Mouse (Mus musculus) spleen, postnatal 4 days (tissue): Measurements from ENCODE around the gene Map1lc3a.

ENCODE experiments used
- DNase-seq, 2 experiments: peaks; one replicate each; pipeline ENCODE4 v3.0.0; 2022; ENCODE audit warnings: low spot score in 2 of 2

The Map1lc3a gene

DNA sequence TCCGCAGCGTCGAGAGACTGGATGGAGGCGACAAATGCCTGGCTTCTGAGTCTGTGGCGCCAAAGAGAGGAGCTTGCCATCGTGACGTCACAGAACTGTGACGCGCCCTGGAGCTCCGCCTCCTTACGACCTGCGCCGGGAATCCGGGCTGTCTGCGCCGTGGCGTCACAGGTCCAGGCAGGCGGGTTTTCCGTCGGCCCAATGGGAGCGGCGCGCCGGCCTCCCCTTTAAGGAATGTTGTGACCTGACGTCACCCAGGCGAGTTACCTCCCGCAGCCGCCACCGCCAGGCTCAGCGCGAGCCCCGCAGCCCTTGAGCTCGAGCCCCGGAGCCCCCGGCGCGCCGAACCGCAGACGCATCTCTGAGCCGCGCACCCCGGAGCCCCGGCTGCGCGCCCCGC is at the start of gene Map1lc3a:
Gene Map1lc3a (plus strand): TSS at position 103 of the 400 bp plus-strand sequence.
- peak; percentile 91 to 95 for DNase-seq

DNA sequence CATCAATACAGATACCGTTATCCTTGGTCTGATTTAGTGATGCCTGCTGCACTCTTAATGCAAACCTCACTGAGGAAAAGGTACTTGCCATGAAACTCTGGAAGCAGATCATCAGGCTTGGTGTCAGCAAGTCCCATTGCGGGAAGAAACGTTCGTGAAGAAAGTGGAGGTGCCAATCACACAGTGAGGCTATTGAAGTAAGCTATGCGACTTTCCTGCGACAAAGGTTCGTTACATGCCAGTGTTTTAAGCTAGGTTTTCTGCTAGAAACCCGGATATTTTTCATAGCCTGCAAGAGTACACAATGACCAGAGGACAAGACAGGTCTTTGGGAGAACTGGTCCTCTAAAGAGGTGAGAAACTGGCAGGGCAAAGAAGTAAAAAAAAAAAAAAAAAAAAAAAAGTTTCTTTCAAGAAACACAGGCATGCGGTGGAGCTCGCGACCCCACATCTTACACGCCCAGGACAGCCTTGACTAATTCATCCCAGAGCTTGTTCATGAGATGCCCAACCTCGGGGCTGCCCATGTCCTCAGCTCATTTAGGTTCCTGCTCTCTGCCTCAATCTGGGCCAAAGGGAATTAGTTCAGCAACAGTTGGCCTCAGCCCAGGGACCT is 40.2 kb upstream of the Map1lc3a start:
- DNase-seq = no peak

DNA sequence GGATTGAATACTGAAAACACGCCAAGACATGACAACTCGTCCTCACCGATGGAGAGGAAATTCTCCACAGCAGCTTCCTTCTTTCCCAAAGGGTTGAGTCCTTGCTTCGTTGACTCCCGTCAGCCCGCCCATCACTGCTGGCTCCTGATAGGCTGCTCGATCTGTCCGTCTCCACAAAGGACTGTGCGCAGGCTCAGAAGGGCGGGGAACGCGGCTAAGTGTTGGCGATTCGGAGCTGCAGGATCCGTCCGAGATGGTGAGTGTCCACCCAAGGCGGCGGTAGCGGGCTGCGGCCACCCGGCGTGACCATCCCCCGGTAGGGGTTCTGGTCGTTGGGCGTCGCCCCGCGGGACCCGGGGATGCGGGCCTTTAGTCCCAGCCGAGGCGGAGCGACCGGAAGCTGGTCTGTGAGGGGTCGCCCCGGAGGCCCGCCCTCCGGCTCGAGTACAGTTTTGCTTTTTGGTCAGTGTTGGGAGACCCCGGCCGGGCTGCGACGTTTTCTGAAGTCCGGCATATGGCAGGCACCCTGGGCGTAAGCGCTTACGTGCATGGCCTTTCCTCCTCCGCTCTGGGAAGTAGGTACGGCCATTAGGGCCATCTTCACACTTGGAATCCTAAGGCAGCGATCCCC is 39.6 kb upstream of the Map1lc3a start, which contains the start of gene Dynlrb1:
Gene Dynlrb1 (plus strand): TSS at position 172 of the 631 bp plus-strand sequence.
- peak; percentile 97 to 99 for DNase-seq

DNA sequence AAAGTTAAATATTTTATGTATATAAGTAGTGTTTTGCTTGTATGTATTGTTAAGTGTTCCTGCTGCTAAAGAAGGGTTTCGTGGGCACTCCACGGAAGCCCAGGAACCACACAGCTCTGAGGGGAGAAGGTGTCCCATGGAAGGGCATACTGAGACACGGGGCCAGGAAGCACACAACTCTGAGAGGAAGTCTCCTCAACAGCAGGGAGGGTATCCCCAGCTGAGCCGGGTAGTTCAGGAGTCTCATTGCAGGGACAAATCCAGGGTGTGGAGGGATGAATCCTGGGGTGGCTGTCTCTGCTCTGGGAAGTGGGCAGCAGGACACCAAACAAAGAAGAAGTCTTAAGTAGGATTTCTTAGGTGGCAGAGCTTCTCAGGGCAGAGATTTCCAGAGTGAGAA is 38.8 kb upstream of the Map1lc3a start:
- DNase-seq = no peak

DNA sequence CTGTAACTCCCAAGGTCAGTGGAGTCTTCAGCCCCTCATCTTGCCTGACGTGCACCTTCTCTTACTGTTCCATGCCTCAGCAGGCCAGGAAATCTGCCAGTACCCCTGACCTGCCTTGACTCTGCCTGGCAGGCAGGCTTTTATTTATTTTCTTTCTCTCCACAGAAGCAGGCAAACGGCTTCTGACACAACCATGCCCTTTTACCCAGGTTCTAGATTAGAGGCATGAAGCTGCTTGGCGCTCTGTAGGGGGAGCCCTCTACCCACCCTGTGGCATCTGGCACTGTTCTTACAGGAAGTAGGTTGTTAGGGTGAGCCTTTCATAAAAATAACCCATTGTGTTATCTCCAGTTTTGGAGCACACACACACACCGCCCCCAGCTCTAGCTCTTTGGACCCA is 35.2 kb upstream of the Map1lc3a start:
- no peak for DNase-seq

DNA sequence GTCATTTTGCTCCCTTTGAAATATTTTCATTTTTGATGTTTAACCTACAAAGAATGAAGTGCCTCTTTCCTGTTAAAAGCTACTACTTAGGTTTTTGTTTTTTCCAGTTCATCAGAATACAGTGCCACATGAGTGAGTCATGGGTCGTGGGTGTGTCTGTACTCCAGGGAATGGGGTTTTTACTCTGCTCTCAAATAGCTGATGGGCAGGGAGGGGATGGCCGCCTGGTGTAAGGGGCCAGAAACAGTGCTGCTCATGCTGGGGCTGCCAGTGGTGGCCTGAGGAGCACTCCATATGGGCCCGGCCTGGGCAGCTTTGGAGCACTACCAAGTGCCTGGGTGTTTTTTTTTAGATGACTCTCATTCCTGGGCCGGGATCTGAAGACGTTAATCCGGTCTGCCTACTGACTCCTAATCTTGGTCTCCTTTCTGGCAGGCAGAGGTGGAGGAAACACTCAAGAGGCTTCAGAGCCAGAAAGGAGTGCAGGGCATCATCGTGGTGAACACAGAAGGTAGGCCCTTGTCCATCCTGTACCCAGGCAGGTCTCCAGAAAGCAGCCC is 33.7 kb upstream of the Map1lc3a start:
- no peak for DNase-seq

DNA sequence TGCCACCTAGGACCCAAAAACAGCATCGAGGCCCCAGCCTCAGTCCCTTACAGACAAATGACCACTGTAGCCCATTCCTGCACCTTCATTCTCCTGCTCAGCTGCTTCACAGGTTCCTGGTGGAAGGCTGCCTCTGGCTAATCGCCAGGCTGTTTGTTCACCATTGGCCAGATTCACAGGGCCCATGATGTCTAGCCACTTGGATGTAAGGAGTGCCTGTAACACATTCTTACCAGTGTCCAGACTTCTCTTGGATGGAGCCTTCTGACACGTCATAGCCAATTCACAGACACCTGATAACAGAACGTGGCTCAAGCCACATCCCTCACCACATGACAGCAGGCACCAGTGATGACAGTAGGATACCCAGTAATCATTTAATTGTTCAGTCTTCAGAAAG is 29.9 kb upstream of the Map1lc3a start:
- DNase-seq = no peak

DNA sequence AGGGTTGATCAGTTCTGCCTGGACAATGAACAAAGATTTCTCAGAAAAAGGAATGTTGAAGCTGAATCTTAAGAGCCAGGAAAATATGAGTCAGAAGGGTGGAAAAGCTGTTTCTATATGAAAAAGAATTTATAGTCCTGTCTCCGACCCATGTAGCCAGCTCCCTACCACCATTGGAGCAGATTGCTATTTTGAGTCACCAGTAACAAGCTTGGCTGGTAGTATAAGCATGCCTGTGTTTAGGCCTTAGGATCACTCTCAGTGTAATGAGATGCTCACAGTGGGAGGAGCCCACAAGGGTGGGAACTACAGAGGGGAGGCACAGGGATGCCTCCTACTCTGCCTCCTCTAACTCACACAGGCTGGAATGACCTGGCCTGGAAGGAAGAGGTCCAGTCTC is 27.9 kb upstream of the Map1lc3a start:
- no peak for DNase-seq

DNA sequence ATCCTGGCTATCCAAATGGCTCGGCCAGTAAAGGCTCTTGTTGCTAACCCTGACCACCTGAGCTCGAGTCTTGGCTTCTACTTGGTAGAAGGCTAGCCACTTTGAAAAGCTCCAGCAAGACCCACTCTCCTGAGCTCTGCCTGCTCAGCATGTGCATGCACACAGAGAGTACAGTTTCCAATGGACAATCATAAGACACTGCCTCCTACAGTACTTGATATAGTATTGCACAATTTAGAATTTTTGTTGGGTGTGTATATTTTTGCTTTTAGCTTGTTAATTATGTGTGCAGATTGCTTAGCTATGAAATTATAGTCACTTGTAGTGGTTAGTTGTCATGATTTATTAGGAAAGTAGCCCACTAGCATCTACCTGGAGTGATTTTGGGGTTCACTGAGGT is 27.4 kb upstream of the Map1lc3a start:
- no peak for DNase-seq

DNA sequence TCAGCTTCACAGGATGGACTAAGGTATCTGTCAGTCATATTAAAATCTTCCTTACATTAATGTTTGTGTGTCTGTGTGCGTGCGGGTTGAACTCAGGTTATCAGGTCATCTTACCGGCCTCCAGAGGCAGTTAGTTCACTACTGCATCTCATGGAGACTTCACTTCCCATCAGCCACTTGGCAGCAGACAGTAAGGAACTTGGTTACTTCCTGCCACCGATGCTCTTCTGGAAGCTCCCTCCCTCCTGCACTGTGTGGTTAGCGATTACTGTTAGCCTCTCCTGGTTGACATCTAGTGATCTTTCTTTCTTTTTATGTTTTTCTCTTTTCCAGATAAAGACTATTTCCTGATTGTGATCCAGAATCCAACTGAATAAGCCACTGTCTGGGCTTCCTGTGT is 26.5 kb upstream of the Map1lc3a start:
- DNase-seq = no peak

DNA sequence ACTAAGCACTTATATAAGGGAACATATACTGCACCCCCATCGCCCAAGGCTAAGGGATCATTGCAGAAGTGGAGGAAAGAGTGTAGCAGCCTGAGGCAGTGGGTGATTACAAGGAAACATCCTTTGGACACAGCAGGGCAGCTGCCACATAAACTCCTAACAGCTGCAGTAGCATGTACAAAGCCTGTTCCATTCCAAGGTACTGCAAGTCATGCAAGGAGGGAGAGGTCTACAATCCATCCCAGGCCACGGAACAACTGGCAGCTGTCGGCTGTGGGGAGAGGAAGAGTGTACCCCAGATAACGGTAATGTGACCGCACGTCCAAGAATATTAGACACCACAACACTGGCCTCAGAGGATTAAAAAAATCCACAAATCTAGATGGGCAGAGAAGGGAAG is 10.6 kb upstream of the Map1lc3a start:
- DNase-seq = no peak

DNA sequence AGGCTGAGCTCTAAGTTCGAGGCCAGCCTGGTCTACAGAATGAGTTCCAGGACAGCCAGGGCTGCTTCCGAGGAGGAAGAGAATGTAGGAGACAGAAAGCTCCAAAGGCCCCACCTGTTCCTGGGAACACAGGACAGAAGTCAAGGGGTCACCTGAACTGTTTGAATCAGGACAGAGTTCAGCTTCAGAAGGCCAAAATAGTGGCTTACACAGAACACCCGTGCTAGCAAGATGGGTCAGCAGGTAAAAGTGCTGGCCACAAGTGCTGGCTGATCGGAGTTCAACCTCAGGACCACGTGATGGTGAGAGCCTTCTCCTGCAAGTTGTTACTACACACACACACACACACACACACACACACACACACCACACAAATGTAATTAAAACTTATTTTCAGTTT is 9.2 kb upstream of the Map1lc3a start:
- no peak for DNase-seq

DNA sequence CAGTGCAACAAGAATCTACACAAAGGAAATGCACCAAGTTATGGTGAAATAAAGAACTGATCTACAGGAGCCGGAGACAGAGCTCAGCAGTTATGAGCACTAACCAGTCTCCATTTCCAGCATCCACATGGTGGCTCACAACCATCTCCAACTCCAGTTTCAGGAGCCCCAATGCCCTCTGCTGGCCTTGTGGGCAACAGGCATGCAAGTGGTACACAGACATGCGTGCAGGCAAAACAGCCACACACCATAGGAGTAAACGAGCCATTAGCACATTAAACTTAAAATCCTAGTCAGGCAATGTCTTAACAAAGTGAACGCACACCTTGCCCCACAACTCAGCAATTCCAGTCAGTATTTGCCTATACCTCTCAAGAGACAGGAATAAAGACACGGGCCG is 4.1 kb upstream of the Map1lc3a start:
- no peak for DNase-seq

DNA sequence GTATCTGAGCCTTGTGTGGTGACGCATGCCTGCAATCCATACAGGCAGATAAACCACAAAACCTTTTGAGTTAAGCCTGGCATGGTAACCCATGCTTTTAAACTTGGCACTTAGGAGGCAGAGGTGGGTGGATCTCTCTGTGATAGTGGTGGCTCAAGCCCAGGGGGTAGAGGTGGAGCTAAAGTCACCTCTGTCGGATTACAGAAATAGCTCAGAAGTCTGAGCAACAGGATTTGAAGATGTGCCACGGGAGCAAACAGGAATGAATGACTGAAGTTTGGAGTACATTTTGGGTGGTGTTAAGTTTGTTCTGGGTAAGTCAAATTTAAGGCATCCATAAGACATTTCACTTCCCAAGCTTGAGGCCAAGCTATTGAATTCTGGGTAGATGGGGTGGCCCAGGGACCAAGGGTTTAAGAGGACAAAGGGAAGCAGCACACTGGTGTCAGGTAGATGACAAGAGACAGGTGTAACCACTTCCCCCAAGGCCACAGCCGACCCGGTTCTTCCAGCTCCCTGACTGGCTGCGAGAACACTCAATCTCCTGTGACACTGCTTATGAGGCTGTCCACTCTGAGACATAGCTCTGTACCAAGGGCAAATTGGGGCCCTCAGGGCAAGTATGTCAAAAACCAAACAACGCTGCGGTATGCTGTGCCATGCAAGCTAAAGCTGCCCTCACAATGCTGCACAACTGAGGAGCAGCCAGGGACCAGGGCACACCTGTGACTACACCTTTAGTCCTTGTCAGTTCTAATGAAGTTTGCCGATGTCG is 3.5 kb upstream of the Map1lc3a start:
- DNase-seq = no peak

DNA sequence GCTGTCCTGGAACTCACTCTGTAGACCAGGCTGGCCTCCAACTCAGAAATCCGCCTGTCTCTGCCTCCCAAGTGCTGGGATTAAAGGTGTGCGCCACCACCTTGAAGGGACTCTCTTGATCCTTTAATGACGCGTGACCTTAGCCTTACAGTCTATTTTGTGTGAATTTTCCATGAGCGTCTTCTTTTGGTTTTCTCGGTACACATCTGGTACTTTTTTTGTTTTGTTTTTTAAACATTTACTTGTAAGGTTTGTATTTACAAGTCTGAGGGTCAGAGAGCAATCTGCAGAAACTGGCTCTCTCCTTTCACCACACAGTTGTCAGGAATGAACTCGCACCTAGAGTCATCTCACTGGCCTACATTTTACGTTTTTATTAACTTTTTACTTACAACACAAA is 2.5 kb upstream of the Map1lc3a start:
- DNase-seq = no peak

DNA sequence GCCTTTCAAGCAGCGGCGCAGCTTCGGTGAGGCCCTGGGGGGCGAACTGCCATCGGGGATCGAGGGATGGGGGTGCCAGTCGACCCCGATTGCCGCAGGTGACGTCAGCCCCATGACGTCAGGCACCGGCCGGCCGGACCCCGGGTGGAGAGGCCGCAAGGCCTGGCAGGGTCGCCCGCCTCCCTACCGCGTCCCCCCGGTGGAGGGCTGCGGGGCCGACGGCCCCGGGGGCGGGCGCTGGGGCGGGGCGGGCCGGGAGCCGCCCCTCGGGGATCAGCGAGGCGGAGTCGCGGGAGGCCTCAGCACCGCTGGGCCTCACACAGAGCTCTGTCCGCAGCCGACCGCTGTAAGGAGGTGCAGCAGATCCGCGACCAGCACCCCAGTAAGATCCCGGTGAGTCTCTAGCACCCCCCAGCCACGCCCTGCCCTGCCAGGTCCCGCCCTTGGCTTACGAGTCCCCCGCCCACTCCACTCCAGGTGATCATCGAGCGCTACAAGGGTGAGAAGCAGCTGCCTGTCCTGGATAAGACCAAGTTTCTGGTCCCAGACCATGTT is 601 bp downstream of the Map1lc3a start:
- peak; percentile 57 to 79 for DNase-seq

DNA sequence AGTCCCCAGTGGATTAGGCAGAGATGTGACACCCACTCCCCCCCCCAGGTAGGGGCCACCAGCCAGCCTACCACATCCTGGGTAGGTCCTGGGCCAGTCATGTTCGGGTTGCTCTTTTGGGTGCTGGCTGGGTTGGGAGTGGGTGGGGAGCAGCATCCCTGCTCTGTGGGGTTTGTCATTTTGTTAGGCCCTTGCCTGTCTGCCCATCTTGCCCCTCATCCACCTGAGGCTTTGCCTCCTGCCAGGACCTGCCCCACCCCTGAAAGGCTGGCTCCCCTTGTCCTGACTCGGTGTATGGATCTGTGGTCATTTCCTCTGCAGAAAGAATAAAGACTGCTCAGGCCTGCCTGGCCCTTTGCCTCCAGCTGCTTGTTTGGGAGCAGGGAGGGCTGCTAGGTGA is 1.6 kb downstream of the Map1lc3a start:
- no peak for DNase-seq

DNA sequence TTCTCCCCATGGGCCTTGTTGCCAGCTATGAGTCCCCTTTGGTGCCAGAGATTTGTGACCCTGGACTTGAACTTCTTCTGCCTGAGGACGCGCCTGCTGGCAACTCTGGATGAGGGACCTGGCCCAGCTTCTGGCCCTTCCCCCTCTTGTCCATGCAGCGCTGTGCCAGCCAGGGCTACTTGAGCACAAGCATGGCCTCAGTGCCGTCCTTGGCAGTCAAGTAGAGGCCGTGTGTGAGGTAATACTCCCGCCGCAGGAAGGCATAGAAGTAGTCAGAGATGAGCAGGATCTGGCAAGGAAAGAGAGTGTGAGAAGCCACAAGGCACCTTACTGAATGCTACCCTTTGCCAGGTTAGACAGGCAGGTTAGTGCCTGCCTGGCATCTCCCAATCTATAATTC is 2.3 kb downstream of the Map1lc3a start:
- DNase-seq = no peak

DNA sequence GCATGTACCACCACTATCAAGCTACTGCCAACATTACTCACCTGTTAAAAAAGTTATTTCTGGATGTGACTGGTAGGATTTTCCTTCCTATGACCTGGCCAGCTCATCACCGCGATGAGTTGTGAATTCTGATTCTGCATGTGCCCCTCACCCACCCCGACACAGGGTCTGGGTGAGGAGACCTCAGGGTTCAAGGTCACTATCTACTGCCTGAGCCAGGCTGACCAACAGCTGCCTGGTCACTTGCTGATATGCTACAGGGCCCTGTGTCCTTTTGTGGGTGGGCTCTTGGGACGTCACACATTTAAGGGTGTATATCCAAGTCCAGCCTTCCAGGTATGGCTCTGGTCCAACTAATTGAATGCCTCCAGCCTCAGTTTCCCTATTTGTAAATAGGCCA is 3.1 kb downstream of the Map1lc3a start:
- no peak for DNase-seq

DNA sequence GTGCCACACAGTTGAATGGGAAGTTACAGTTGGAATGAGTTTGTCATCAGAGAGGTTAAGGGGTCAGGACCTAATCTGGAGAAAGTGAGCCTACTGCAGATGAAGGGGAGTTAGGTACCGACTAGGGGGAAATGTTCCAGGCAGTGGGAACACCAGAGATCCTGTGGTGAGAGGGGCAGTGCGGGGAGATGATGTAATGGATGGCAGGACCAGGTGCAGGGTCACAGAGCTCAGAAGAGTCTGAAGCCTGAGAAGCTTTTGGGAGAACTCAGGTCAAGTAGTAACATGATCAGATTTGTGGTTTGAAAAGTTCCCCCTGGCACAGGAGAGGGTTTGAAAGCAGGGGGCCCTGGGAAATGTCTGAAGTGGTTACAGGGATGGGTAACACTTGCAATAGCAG is 4.0 kb downstream of the Map1lc3a start:
- no peak for DNase-seq

DNA sequence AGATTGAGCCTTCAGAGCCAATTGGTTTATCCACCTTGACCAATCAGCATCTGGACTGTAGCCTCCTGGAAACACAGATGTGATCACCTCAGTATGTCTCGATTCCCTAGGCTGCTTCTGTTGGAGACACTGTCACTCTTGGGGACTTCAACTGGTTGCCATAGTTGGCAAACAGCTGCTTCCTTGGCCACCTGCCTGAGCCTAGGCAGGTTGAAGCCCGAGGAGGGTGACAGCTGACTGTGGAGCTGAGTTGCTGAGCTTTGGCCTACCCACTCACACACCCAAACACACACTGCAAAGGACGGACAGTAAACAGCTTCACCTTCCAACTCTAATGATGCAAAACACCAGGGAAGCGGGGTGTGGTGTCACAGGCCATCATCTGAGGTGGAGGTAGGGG is 7.7 kb downstream of the Map1lc3a start:
- no peak for DNase-seq

DNA sequence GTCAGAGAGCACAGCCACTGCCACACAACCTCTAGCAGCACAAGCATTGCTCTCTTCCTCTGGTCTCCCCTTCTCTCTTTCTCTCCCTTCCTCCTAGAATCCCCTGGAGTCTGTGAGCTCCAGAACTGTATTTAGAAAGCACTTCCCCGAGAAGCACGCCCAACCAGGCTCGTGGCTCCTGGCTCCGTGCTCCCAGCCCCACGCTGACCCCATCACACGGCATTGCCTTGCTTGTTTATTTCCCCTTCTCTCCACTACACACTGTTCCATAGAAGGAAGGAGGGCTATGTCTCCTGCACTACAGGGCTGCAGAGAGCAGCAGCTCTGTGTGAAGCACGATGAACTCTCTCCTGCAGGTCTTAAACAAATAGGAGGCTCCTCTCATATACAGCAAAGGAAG is 8.6 kb downstream of the Map1lc3a start:
- no peak for DNase-seq

DNA sequence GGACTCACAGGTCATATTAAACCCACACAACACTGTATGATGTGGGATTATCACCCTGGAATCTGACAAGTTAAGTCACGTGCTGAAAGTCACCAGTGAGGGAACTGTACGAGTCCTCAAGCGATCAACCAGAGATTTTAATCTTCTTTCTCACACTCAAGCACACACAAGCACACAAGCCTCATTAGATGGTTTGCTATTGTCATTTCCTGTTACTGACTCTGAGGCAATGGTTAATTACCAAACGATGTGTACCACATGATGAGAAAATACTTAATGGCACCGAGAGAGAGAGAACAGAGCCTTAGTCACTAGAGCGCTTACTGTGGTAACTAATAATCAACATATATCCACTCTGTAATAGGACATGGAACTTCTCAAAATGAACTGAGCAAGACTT is 9.6 kb downstream of the Map1lc3a start:
- DNase-seq = no peak
